Mouse (Mus musculus) hindbrain, embryonic 14.5 days (tissue): ENCODE results near the gene Vmn1r222. TPM values are rescaled to one million over a fixed set of nuclear protein-coding genes. Genes with fewer than 3 reads are reported as not detected.
"Not testable (repeated sequence)": the region's sequence is repeated elsewhere in the genome, so short reads cannot be mapped to it uniquely, and the experiment has no call there.

Experiments used
- ATAC-seq: fragments of 200-750 bp; cut with Nextera tagmentation; 2 replicates; pipeline ENCODE4 v1.8.0; 2017; ENCODE audit warnings: moderate number of reproducible peaks, mild to moderate bottlenecking, moderate TSS enrichment, moderate library complexity; ENCODE audit not compliant: low FRiP score
- DNase-seq: peaks from one replicate; pipeline ENCODE4 v3.0.0-alpha.2; 2015; ENCODE audit warnings: low spot score
- H3K27ac ChIP-seq: fragments of 300-500 bp; sonication (generic); 2 replicates; pipeline ENCODE4 v1.5.1; 2014; ENCODE audit warnings: mild to moderate bottlenecking, moderate library complexity
- H3K27me3 ChIP-seq: fragments of 300-500 bp; sonication (generic); 2 replicates; pipeline ENCODE4 v1.6.1; 2014; ENCODE audit warnings: mild to moderate bottlenecking, low read length, mixed read lengths; ENCODE audit not compliant: control insufficient read depth, insufficient read depth
- H3K36me3 ChIP-seq: fragments of 300-500 bp; sonication (generic); replicated peaks from 2 replicates; pipeline ENCODE4 v1.6.1; 2014; ENCODE audit not compliant: control insufficient read depth, insufficient read depth
- H3K4me1 ChIP-seq: fragments of 300-500 bp; sonication (generic); replicated peaks from 2 replicates; pipeline ENCODE4 v1.6.1; 2014; ENCODE audit warnings: antibody characterized with exemption, low read length, mixed read lengths; ENCODE audit not compliant: control insufficient read depth, insufficient read depth
- H3K4me2 ChIP-seq: fragments of 300-500 bp; sonication (generic); replicated peaks from 2 replicates; pipeline ENCODE4 v1.6.1; 2014; ENCODE audit warnings: mild to moderate bottlenecking, moderate library complexity
- H3K4me3 ChIP-seq: fragments of 300-500 bp; sonication (generic); replicated peaks from 2 replicates; pipeline ENCODE4 v1.5.1; 2014; ENCODE audit warnings: mild to moderate bottlenecking, low read length
- H3K9ac ChIP-seq: fragments of 300-500 bp; sonication (generic); 2 replicates; pipeline ENCODE4 v1.6.1; 2014
- H3K9me3 ChIP-seq: fragments of 300-500 bp; sonication (generic); 2 replicates; pipeline ENCODE4 v1.6.1; 2016; ENCODE audit warnings: low read length; ENCODE audit not compliant: control insufficient read depth
- WGBS: fragments of 180-500 bp; shearing (Covaris S2); extraction: QIAGEN DNeasy Blood & Tissue Kit; methylation state at CpG from one replicate; pipeline ENCODE4 v1.1.7; 2014; 5-methylcytosine and 5-hydroxymethylcytosine counted together
- polyA plus RNA-seq: library from polyadenylated mRNA; unstranded; fragments of >200 nt; fragmentation: Nextera tagmentation; extraction: Ambion mirVana; gene quantifications from 2 replicates; pipeline ENCODE4 v1.2.1, GENCODE M21; 2014

Gene Vmn1r222
- polyA plus RNA-seq, 1 experiment from 2014 or later, result not detected

- WGBS, result 91% methylated on average over 1 of the region's 1 CpGs
- not testable (repeated sequence) for H3K9ac ChIP-seq, H3K4me3 ChIP-seq, H3K27ac ChIP-seq, H3K9me3 ChIP-seq, H3K4me2 ChIP-seq, DNase-seq, H3K36me3 ChIP-seq, H3K4me1 ChIP-seq, ATAC-seq, H3K27me3 ChIP-seq
Observed at GRCm38 (mm10) chr13:23246834-23247233, 11.1 kb upstream of the Vmn1r222 start, which contains the start of gene Vmn1r223. TSS of gene Vmn1r223 (plus strand) at chr13:23247134.

GRCm38 (mm10) chr13:23213827-23214226, 21.9 kb downstream of the Vmn1r222 start, which contains the start of gene Vmn1r221:
TSS of gene Vmn1r221 (plus strand) at chr13:23214127.
- H3K4me2 ChIP-seq, H3K4me1 ChIP-seq, ATAC-seq, H3K9me3 ChIP-seq, H3K36me3 ChIP-seq, H3K27ac ChIP-seq, H3K27me3 ChIP-seq, DNase-seq, H3K9ac ChIP-seq, H3K4me3 ChIP-seq: not testable (repeated sequence)
- WGBS, result 93% methylated on average over 2 of the region's 2 CpGs

GRCm38 (mm10) chr13:23203885-23204284, 31.9 kb downstream of the Vmn1r222 start:
- WGBS, result 84% methylated on average over 1 of the region's 1 CpGs
- not testable (repeated sequence) for H3K9me3 ChIP-seq, H3K4me2 ChIP-seq, H3K36me3 ChIP-seq, H3K27me3 ChIP-seq, H3K27ac ChIP-seq, H3K9ac ChIP-seq, ATAC-seq, H3K4me3 ChIP-seq, DNase-seq, H3K4me1 ChIP-seq

GRCm38 (mm10) chr13:23187875-23188274, 47.9 kb downstream of the Vmn1r222 start, which contains the start of gene Vmn1r220:
TSS of gene Vmn1r220 (minus strand) at chr13:23187975.
- Histone ChIP-seq H3K9me3 (no peaks in the 10 kb centered on the region), H3K27ac (no peak within 1 kb of the TSS), H3K4me1 (no peaks in the 10 kb centered on the region), H3K9ac (no peak within 1 kb of the TSS), H3K36me3 (no peaks in the 10 kb centered on the region), H3K4me3 (no peak within 1 kb of the TSS), H3K4me2 (no peak within 1 kb of the TSS), H3K27me3 (no peaks in the 10 kb centered on the region)
- DNase-seq (no peak), ATAC-seq (no peak)
- 87% methylated on average over 2 of the region's 2 CpGs for WGBS

Other genes with a start within 250 kb of the Vmn1r222 start
- gene Vmn1r213, start 228.3 kb downstream of the Vmn1r222 start, polyA plus RNA-seq, result not detected in 2 replicates
- gene Vmn1r214, start 205.5 kb downstream of the Vmn1r222 start, polyA plus RNA-seq, result not detected in 2 replicates
- gene Vmn1r215, start 167.9 kb downstream of the Vmn1r222 start, polyA plus RNA-seq, result not detected in 2 replicates
- gene Vmn1r217, start 117.7 kb downstream of the Vmn1r222 start, polyA plus RNA-seq, result not detected in 2 replicates
- not detected in 2 replicates for gene Vmn1r218, start 102.8 kb downstream of the Vmn1r222 start, polyA plus RNA-seq
- not detected in 2 replicates for gene Vmn1r219, start 76.6 kb downstream of the Vmn1r222 start, polyA plus RNA-seq
- gene Vmn1r220, start 48.0 kb downstream of the Vmn1r222 start, polyA plus RNA-seq, result not detected in 2 replicates
- gene Vmn1r221, start 21.8 kb downstream of the Vmn1r222 start, polyA plus RNA-seq, result not detected in 2 replicates
- not detected in 2 replicates for gene Vmn1r223, start 11.2 kb upstream of the Vmn1r222 start, polyA plus RNA-seq
- gene Zfp322a, start 133.3 kb upstream of the Vmn1r222 start, polyA plus RNA-seq, result 48.8 and 52.0 TPM in 2 replicates
- 8.5 and 8.9 TPM in 2 replicates for gene Abt1, start 187.9 kb upstream of the Vmn1r222 start, polyA plus RNA-seq
- gene Btn1a1, start 230.0 kb upstream of the Vmn1r222 start, polyA plus RNA-seq, result 0.05 TPM in 1 of 2 replicates, not detected in the other